Mouse (Mus musculus) liver, postnatal 0 days (tissue): ENCODE data around the gene Smarca4.

Experiments
- CTCF ChIP-seq: sonication (generic); IDR thresholded peaks from 2 replicates; pipeline ENCODE4 v1.5.1; 2016; ENCODE audit warnings: antibody characterized with exemption, low read depth
- EP300 ChIP-seq: IDR thresholded peaks from 2 replicates; pipeline ENCODE4 v1.6.1; 2016; ENCODE audit warnings: antibody characterized with exemption, low read depth, mild to moderate bottlenecking

GRCm38 (mm10) chr9:21709340-21709739 lies 93.4 kb downstream of the Smarca4 start:
- no peak for TF ChIP-seq CTCF
- no peak for TF ChIP-seq EP300
